Mouse (Mus musculus): ENCODE data around the gene Klhdc3. TPM values are rescaled to one million over a fixed set of nuclear protein-coding genes. Genes with fewer than 3 reads are reported as not detected.

Gene Klhdc3
- 39.9 to 46.1 TPM (median 42.2 TPM) in 4 replicates for total RNA-seq (2023)

DNA sequence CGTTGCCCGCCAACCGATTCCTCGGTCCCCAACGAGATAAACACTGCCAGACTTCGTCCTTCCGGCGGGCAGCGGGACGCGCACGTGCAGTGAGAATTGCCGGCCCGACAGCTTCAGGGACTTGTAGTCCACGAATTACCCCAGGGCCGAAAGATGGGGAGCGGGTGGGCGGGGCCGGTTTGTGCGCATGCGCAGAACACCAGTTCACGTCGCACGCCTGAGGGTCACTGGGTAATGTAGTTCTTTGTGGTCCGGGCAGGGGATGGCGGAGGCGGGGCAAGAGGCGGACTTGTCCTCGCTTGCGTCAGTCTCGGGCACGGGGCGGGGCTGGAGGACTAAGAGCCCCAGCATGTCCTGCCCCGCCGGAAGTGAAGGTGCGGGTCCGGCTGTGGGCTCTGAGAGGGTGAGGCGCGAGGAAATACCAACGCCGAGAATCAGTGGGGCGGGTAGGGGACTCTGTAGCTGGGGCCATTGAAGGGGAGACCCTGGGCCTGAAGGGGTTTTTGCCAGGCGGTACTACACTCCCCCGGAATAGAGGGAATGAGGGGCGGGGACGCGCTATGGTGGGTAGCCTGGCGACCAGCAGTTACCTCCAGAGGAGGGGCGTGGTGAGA lies at the start of gene Klhdc3:
Gene Klhdc3 (minus strand): TSS at position 155 of the 614 bp plus-strand sequence.

GRCm38 (mm10) chr17:46728904-46729318 lies 48.2 kb upstream of the Klhdc3 start, which contains the start of gene Gnmt:
Gene Gnmt (minus strand): TSS chr17:46729168.

GRCm38 (mm10) chr17:46710959-46711597 lies 30.4 kb upstream of the Klhdc3 start, which contains the start of gene Pex6:
Gene Pex6 (plus strand): TSS chr17:46711463.

DNA sequence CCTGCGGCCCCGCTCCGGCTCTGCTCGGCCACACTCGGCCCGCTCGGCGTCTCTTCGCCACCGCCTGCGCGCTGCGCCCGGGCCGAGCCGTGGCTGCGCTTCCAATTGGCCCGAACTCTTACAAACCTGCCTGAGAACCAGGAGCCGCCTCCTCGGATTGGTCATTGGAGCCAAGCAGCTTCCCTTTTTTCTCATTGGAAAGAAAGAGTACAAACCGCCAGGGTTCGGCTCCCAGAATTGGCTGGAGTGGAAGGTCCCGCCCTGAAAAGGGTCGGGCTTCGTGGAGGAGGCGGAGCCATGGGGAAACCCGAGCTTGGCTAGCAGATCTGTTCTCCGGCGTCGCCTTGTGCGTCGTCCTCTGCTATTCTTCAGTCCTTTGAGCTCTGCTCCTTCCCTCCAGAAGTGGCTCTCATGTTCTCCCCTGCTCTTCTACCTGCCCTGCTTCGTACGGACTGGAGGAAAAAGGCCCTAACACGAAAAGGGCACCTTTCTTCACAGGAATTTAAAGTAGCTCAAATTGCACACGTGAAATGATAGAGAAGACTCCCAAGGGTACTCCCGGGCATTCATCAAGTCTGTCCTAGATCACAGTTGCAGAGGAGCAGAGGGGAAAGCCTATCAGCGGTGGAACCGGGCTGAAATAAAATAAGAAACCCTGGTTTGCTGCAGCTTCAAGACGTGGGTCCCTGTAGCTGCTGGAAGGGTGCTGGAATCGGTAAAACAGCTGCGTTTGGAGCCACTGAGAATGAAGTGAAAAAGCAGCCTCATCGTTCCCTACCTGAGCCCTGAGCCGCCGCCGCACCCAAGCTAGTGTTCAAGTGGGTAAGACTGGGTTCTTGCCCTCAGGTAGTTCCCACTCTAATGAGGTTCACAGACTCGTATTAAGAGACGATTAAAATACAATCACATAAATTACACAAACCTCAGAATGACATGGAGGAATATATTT lies 24.4 kb upstream of the Klhdc3 start, which contains the start of gene Ppp2r5d:
Gene Ppp2r5d (minus strand): TSS at position 225 of the 949 bp plus-strand sequence.

GRCm38 (mm10) chr17:46678416-46678815 lies 2.3 kb downstream of the Klhdc3 start, which contains the start of gene Mea1:
Gene Mea1 (plus strand): TSS chr17:46678793.

GRCm38 (mm10) chr17:46673850-46674529 lies 6.7 kb downstream of the Klhdc3 start, which contains the start of gene Rrp36:
Gene Rrp36 (minus strand): TSS chr17:46674352.

DNA sequence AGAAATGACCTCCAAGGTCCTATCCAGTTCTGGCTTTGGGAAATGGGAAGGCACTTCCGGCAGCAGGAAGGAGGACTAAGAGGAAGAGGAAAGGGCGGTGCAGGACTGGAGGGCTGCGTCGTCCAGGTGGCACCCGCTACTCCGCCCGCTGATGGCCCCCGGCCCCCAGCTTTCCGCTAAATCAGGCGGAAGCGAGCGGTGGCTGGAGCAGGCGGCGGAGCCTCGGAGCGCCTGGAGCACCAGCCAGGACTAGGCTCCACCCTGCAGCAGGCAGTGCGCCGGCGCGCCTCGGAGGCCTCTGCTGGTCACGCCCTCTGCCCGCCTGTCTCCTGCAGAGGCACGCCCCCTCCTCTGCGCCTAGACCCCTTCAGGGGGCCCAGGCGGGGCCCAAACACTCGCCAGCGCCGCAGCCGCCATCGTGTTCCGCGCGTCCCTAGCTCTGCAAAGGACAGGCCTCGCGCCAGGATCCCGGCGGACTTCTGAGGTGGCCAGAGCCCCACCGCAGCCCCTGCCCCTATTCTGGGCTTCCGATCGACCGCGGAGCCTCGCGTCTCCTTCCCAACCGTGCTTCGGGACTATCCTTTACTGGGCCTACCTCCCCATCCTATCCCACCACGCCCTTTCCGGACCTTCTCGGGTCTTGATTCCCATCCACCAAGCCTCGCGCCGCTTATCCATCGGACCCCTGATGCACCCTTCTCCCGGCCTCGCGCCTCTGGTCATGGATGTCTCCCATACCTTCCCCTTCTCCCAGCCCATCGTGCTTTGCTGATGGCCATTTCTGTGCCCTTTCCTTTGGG lies 30.3 kb downstream of the Klhdc3 start, which contains the start of gene Cul7:
Gene Cul7 (plus strand): TSS at position 106 of the 800 bp plus-strand sequence.

DNA sequence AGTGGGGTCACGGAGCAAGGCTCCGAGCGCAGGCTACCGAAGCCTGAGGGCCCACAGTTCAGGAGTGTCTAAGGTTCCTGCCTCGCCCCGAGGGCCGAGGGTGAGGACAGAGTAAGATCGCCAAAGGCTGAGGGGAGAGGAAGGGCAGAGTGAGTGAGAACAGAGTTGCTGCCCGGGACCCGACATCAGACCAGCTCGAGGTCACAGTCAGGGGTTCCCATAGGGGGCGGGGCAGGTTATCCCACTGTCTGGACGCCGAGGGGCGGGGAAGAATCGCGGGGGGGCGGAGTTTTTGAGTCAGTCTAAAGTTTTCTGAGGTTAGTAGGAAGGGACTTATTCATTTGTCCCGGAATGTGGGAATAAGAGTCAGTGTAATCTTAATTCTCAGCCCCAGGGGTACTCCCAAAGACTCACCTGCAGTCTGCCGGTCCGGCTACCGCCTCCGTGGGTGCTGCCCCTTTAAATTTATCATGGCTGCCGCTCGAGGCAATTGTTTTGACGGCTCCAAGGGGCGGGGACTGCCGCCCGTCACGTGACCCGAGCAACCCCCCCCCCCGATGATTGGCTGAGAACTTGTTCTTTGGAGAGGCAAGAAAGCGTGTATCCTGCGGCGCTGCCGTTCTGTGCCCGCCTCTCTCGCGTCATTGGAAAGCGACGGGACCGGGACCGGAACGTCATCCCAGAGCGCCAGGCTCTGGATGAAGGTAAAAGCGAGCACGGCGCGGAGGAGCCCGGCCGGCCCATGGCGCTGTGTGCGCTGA lies 35.0 kb downstream of the Klhdc3 start, which contains the start of the genes Klc4 and Mrpl2:
Gene Klc4 (minus strand): TSS at position 462 of the 761 bp plus-strand sequence.
Gene Mrpl2 (plus strand): TSS at position 669 of the 761 bp plus-strand sequence.

GRCm38 (mm10) chr17:46628791-46629684 lies 51.7 kb downstream of the Klhdc3 start, which contains the start of gene Ptk7:
Gene Ptk7 (minus strand): TSS chr17:46629504.

Other genes starting within 250 kb of the Klhdc3 start
- not detected in 4 replicates for gene Slc22a7, start 242.5 kb downstream of the Klhdc3 start, total RNA-seq (2023)
- 3.0 to 4.2 TPM (median 3.5 TPM) in 4 replicates for gene Ttbk1, start 193.2 kb downstream of the Klhdc3 start, total RNA-seq (2023)
- gene Dnph1, start 184.2 kb downstream of the Klhdc3 start, total RNA-seq (2023): 0.83 TPM in 1 of 4 replicates, not detected in the others
- 16.7 to 18.7 TPM (median 17.0 TPM) in 4 replicates for gene Cul9, start 134.5 kb downstream of the Klhdc3 start, total RNA-seq (2023)
- gene Srf, start 124.7 kb downstream of the Klhdc3 start, total RNA-seq (2023): 85.8 to 123 TPM (median 90.9 TPM) in 4 replicates
- not detected in 4 replicates for gene Ptk7, start 51.4 kb downstream of the Klhdc3 start, total RNA-seq (2023)
- gene Klc4, start 34.9 kb downstream of the Klhdc3 start, total RNA-seq (2023): 20.6 to 24.1 TPM (median 21.7 TPM) in 4 replicates
- gene Mrpl2, start 34.7 kb downstream of the Klhdc3 start, total RNA-seq (2023): 31.0 to 37.9 TPM (median 35.5 TPM) in 4 replicates
- gene Cul7, start 30.6 kb downstream of the Klhdc3 start, total RNA-seq (2023): 7.4 to 9.2 TPM (median 8.5 TPM) in 4 replicates
- gene Rrp36, start 6.6 kb downstream of the Klhdc3 start, total RNA-seq (2023): 22.4 to 31.7 TPM (median 25.4 TPM) in 4 replicates
- 47.4 to 58.8 TPM (median 54.1 TPM) in 4 replicates for gene Mea1, start 2.1 kb downstream of the Klhdc3 start, total RNA-seq (2023)
- gene Ppp2r5d, start 24.2 kb upstream of the Klhdc3 start, total RNA-seq (2023): 28.4 to 37.9 TPM (median 33.3 TPM) in 4 replicates
- 37.0 to 38.0 TPM (median 37.3 TPM) in 4 replicates for gene Pex6, start 30.5 kb upstream of the Klhdc3 start, total RNA-seq (2023)
- gene Gnmt, start 48.3 kb upstream of the Klhdc3 start, total RNA-seq (2023): 4.0 to 4.6 TPM (median 4.5 TPM) in 4 replicates
- gene Cnpy3, start 71.3 kb upstream of the Klhdc3 start, total RNA-seq (2023): 138 to 149 TPM (median 142 TPM) in 4 replicates
- gene Ptcra, start 82.8 kb upstream of the Klhdc3 start, total RNA-seq (2023): not detected in 4 replicates
- 17.4 to 20.4 TPM (median 18.6 TPM) in 4 replicates for gene 2310039H08Rik, start 91.7 kb upstream of the Klhdc3 start, total RNA-seq (2023)
- 61.7 to 77.6 TPM (median 66.7 TPM) in 4 replicates for gene Rpl7l1, start 101.8 kb upstream of the Klhdc3 start, total RNA-seq (2023)
- gene Bicral, start 177.6 kb upstream of the Klhdc3 start, total RNA-seq (2023): 94.1 to 106 TPM (median 101 TPM) in 4 replicates
- 9.9 to 16.4 TPM (median 14.4 TPM) in 4 replicates for gene Tbcc, start 209.8 kb upstream of the Klhdc3 start, total RNA-seq (2023)
- gene Prph2, start 229.5 kb upstream of the Klhdc3 start, total RNA-seq (2023): not detected in 4 replicates

Data from B cell, adult 62 days (primary cell).